Mouse (Mus musculus) E14TG2a.4 (cell line): ENCODE measurements around the gene Prdm13.

Experiments
- H3K27me3 ChIP-seq: 2 replicates; pipeline ENCODE4 v1.6.1; 2014; ENCODE audit warnings: low read length, control low read depth; ENCODE audit not compliant: insufficient read depth
- H3K36me3 ChIP-seq: 2 replicates; pipeline ENCODE4 v1.6.1; 2014; ENCODE audit warnings: low read length, control low read depth; ENCODE audit not compliant: insufficient read depth
- H3K4me1 ChIP-seq: replicated peaks from 2 replicates; pipeline ENCODE4 v1.6.1; 2014; ENCODE audit warnings: low read depth, low read length, control low read depth
- H3K4me3 ChIP-seq: replicated peaks from 2 replicates; pipeline ENCODE4 v1.5.1; 2014; ENCODE audit warnings: mild to moderate bottlenecking, low read length
- H3K9me3 ChIP-seq: 2 replicates; pipeline ENCODE4 v1.6.1; 2014; ENCODE audit warnings: low read length, control low read depth
- CTCF ChIP-seq: conservative IDR thresholded peaks from 2 replicates; pipeline ENCODE4 v1.5.1; 2014; ENCODE audit warnings: low read length
- NANOG ChIP-seq: IDR thresholded peaks from 2 replicates; pipeline ENCODE4 v1.6.1; 2014; ENCODE audit warnings: borderline replicate concordance, low read length, mixed read lengths
- POU5F1 ChIP-seq: IDR thresholded peaks from 2 replicates; pipeline ENCODE4 v1.6.1; 2014; ENCODE audit warnings: low read length, borderline replicate concordance

Gene Prdm13

DNA sequence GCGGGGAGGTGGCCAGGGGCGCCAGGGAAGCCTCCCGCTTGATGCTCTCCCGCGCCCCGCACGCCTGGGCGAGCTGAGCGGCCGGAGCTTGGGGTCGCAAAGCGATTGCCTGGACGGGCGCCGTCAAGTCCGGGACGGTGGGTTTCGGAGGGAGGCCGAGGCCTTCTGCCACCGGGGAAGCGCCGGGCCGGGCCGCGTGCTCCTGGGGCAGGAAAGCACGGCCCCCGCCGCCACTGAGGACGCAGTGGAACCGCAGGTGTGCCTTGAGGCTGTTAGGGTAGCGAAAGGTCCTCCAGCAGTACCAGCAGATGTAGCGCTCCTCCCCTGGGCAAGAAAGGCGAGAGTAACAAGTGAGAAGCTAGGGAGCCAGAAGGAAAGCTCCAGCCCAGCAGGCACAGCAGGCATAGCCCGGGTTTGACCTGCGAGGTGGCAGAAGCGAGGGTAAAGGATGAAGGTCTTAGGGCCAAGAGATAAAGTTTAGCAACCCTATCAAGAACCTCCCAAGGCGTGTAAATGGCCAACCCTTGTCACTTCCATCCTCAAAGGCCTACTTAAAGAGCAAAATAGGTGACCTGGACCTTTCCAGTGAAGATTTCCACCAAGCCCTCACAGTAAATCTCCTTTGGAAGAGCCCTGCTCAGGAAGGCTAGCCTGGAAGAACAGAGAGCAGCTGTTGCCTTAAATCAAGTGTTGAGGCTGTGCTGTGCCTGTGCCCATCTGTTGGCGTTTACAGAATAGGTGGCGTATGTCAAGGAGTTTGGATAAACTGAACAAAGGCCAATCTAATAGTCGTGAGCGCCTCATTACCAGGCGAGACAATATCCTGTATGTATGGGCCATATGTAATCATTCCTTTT, 5.9 kb downstream of the Prdm13 start:
- TF ChIP-seq NANOG, result no peak
- TF ChIP-seq CTCF, result no peak
- no peak for TF ChIP-seq POU5F1
- Histone ChIP-seq H3K4me1 (peaks cover 19% of the 10 kb centered on the region), H3K9me3 (no peaks in the 10 kb centered on the region), H3K36me3 (no peaks in the 10 kb centered on the region), H3K4me3 (peak overlapping the region; percentile 79), H3K27me3 (peaks cover 87% of the 10 kb centered on the region)

GRCm38 (mm10) chr4:21678975-21679623, 6.7 kb downstream of the Prdm13 start:
- Histone ChIP-seq H3K4me3 (peak overlapping the region; percentile 79), H3K9me3 (no peaks in the 10 kb centered on the region), H3K36me3 (no peaks in the 10 kb centered on the region), H3K27me3 (peaks cover 87% of the 10 kb centered on the region), H3K4me1 (peaks cover 19% of the 10 kb centered on the region)
- TF ChIP-seq CTCF (no peak), NANOG (no peak), POU5F1 (no peak)

GRCm38 (mm10) chr4:21678101-21678974, 7.4 kb downstream of the Prdm13 start:
- H3K4me3 ChIP-seq, result peak overlapping the region; percentile 79
- no peaks in the 10 kb centered on the region for H3K9me3 ChIP-seq
- TF ChIP-seq CTCF (no peak), POU5F1 (no peak), NANOG (no peak)
- no peaks in the 10 kb centered on the region for H3K36me3 ChIP-seq
- H3K4me1 ChIP-seq, result peaks cover 22% of the 10 kb centered on the region
- peaks cover 83% of the 10 kb centered on the region for H3K27me3 ChIP-seq

- TF ChIP-seq NANOG (no peak), POU5F1 (no peak)
- Histone ChIP-seq H3K36me3 (no peaks in the 10 kb centered on the region), H3K9me3 (no peaks in the 10 kb centered on the region), H3K27me3 (peaks cover 55% of the 10 kb centered on the region), H3K4me3 (no peak overlapping the region), H3K4me1 (peaks cover 17% of the 10 kb centered on the region)
Measured at GRCm38 (mm10) chr4:21674691-21675090, 11.1 kb downstream of the Prdm13 start.

- no peak for TF ChIP-seq NANOG
- TF ChIP-seq CTCF, result no peak
- no peak for TF ChIP-seq POU5F1
- no peaks in the 10 kb centered on the region for H3K36me3 ChIP-seq
- peaks cover 51% of the 10 kb centered on the region for H3K27me3 ChIP-seq
- H3K9me3 ChIP-seq, result no peaks in the 10 kb centered on the region
- H3K4me1 ChIP-seq, result peaks cover 17% of the 10 kb centered on the region
- H3K4me3 ChIP-seq, result peak overlapping the region; percentile 48
Measured at GRCm38 (mm10) chr4:21674042-21674441, 11.7 kb downstream of the Prdm13 start.

DNA sequence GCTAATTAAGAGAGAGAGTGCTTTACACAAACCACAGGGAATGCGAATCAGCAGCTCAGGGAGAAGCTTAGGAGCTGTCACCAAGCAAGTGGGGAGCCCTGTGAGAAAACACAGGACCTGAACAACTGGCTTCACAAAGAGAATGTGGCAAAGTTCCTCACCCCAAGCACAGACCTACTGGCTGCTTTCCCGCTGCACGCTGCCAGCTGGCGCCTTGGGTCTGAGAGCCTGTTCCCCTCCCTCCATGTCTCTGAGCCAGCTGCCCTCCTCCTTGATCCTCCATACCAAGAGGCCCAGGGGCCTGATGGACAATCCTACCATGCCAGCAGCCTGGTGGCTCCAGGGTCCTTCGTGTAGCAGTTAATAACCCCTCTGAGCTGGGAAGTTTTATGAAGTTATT, 19.8 kb downstream of the Prdm13 start:
- no peaks in the 10 kb centered on the region for H3K36me3 ChIP-seq
- no peaks in the 10 kb centered on the region; the same call in 1 of the 2 replicates for H3K4me1 ChIP-seq
- no peak overlapping the region for H3K4me3 ChIP-seq
- no peak for TF ChIP-seq CTCF
- no peak for TF ChIP-seq NANOG
- TF ChIP-seq POU5F1, result no peak
- H3K27me3 ChIP-seq, result 0 out of 2 replicates have a peak, but pooled peaks cover 4% of the 10 kb centered on the region
- no peaks in the 10 kb centered on the region for H3K9me3 ChIP-seq

DNA sequence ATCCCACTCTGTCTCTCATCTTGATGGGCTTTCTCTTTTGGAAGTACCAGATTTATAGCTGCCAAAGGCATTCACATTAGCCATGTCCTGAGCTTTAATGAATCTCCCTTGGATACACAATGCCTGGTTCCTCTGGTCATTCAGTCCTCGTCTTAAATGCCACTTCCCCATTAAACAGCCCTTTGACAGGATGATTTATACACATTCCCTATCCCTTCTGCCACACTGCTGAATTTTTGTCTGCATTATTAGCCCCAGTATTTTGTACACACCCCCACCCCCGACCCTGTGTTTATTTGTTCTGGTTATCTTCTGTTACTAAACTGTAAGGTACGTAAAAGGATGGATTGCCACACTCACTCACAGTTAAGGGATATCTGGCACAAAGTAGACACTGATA, 27.6 kb downstream of the Prdm13 start:
- TF ChIP-seq POU5F1 (no peak), NANOG (no peak)
- Histone ChIP-seq H3K36me3 (no peaks in the 10 kb centered on the region), H3K27me3 (no peaks in the 10 kb centered on the region), H3K4me3 (no peak overlapping the region), H3K4me1 (no peaks in the 10 kb centered on the region), H3K9me3 (no peaks in the 10 kb centered on the region)

GRCm38 (mm10) chr4:21629275-21629583, 56.5 kb downstream of the Prdm13 start:
- H3K36me3 ChIP-seq, result no peaks in the 10 kb centered on the region
- no peak overlapping the region for H3K4me3 ChIP-seq
- no peaks in the 10 kb centered on the region for H3K9me3 ChIP-seq
- 0 out of 2 replicates have a peak, but pooled peaks cover 2% of the 10 kb centered on the region for H3K27me3 ChIP-seq
- no peaks in the 10 kb centered on the region for H3K4me1 ChIP-seq
- no peak for TF ChIP-seq POU5F1
- TF ChIP-seq NANOG, result no peak
- no peak for TF ChIP-seq CTCF
